Mouse (Mus musculus) midbrain, postnatal 0 days (tissue): ENCODE data around the gene Prl8a6. TPM values are rescaled to one million over a fixed set of nuclear protein-coding genes. Genes with fewer than 3 reads are reported as not detected.

Experiments used
- ATAC-seq: fragments of 200-750 bp; cut with Nextera tagmentation; 2 replicates; pipeline ENCODE4 v1.8.0; 2017; ENCODE audit warnings: moderate number of reproducible peaks, mild to moderate bottlenecking, moderate TSS enrichment, moderate library complexity; ENCODE audit not compliant: low FRiP score
- DNase-seq: peaks from one replicate; pipeline ENCODE4 v3.0.0-alpha.2; 2015; ENCODE audit warnings: low spot score
- H3K27ac ChIP-seq: fragments of 300-500 bp; sonication (generic); 2 replicates; pipeline ENCODE4 v1.5.1; 2014; ENCODE audit warnings: low read depth, mild to moderate bottlenecking, low read length, mixed read lengths
- H3K27me3 ChIP-seq: fragments of 300-500 bp; sonication (generic); 2 replicates; pipeline ENCODE4 v1.6.1; 2014; ENCODE audit warnings: low read length, control low read depth, mixed read lengths; ENCODE audit not compliant: insufficient read depth
- H3K36me3 ChIP-seq: fragments of 300-500 bp; sonication (generic); 2 replicates; pipeline ENCODE4 v1.6.1; 2014; ENCODE audit warnings: low read length, control low read depth, mixed read lengths; ENCODE audit not compliant: insufficient read depth
- H3K4me1 ChIP-seq: fragments of 300-500 bp; sonication (generic); 2 replicates; pipeline ENCODE4 v1.6.1; 2014; ENCODE audit warnings: mild to moderate bottlenecking, control low read depth, antibody characterized with exemption, low read length, mixed read lengths; ENCODE audit not compliant: insufficient read depth
- H3K4me2 ChIP-seq: fragments of 300-500 bp; sonication (generic); 2 replicates; pipeline ENCODE4 v1.6.1; 2014; ENCODE audit warnings: low read depth, mild to moderate bottlenecking, low read length, mixed read lengths; ENCODE audit not compliant: poor library complexity, severe bottlenecking
- H3K4me3 ChIP-seq: fragments of 300-500 bp; sonication (generic); 2 replicates; pipeline ENCODE4 v1.5.1; 2014; ENCODE audit warnings: low read depth, mild to moderate bottlenecking, low read length, moderate library complexity
- H3K9ac ChIP-seq: fragments of 300-500 bp; sonication (generic); replicated peaks from 2 replicates; pipeline ENCODE4 v1.6.1; 2014; ENCODE audit warnings: mild to moderate bottlenecking, low read length, moderate library complexity, mixed read lengths; ENCODE audit not compliant: poor library complexity, severe bottlenecking
- H3K9me3 ChIP-seq: fragments of 300-500 bp; sonication (generic); 2 replicates; pipeline ENCODE4 v1.6.1; 2016; ENCODE audit warnings: low read length, control low read depth
- CTCF ChIP-seq: IDR thresholded peaks from 2 replicates; pipeline ENCODE4 v1.5.1; 2016; ENCODE audit warnings: antibody characterized with exemption, mild to moderate bottlenecking
- WGBS: fragments of 180-500 bp; shearing (Covaris S2); extraction: QIAGEN DNeasy Blood & Tissue Kit; methylation state at CpG from one replicate; pipeline ENCODE4 v1.1.7; 2014; 5-methylcytosine and 5-hydroxymethylcytosine counted together
- polyA plus RNA-seq: library from polyadenylated mRNA; unstranded; fragments of >200 nt; fragmentation: Nextera tagmentation; extraction: Ambion mirVana; gene quantifications from 2 replicates; pipeline ENCODE4 v1.2.1, GENCODE M21; 2015
- total RNA-seq: library from RNA; depleted of rRNA; stranded (reverse); fragments of >200 nt; gene quantifications from 2 replicates; pipeline ENCODE4 v1.2.3, GENCODE M21; 2014; rRNA removed

Prl8a6 gene
- total RNA-seq (not detected in 2 replicates), polyA plus RNA-seq (not detected in 2 replicates)

GRCm38 (mm10) chr13:27438588-27438987 is at the start of gene Prl8a6:
Gene Prl8a6, minus strand, starts transcription at chr13:27438688.
- Histone ChIP-seq H3K4me2 (no peak within 1 kb of the TSS), H3K4me3 (no peak within 1 kb of the TSS), H3K27me3 (no peaks in the 10 kb centered on the region), H3K36me3 (no peaks in the 10 kb centered on the region), H3K9me3 (no peaks in the 10 kb centered on the region), H3K4me1 (no peaks in the 10 kb centered on the region), H3K27ac (no peak within 1 kb of the TSS), H3K9ac (no peak within 1 kb of the TSS)
- ATAC-seq = no peak
- DNase-seq = no peak
- 88% methylated on average over 3 of the region's 3 CpGs for WGBS
- TF ChIP-seq CTCF = no peak

- H3K4me3 ChIP-seq = no peak overlapping the region
- no peaks in the 10 kb centered on the region for H3K27me3 ChIP-seq
- 78% methylated on average over 1 of the region's 1 CpGs for WGBS
- TF ChIP-seq CTCF = no peak
- DNase-seq (no peak), ATAC-seq (no peak)
- H3K4me1 ChIP-seq = no peaks in the 10 kb centered on the region
- H3K4me2 ChIP-seq = no peak overlapping the region
- H3K36me3 ChIP-seq = no peaks in the 10 kb centered on the region
- H3K27ac ChIP-seq = no peak overlapping the region
- no peaks in the 10 kb centered on the region for H3K9me3 ChIP-seq
- no peak overlapping the region for H3K9ac ChIP-seq
Observed at GRCm38 (mm10) chr13:27433159-27433558, 5.3 kb downstream of the Prl8a6 start.

DNA sequence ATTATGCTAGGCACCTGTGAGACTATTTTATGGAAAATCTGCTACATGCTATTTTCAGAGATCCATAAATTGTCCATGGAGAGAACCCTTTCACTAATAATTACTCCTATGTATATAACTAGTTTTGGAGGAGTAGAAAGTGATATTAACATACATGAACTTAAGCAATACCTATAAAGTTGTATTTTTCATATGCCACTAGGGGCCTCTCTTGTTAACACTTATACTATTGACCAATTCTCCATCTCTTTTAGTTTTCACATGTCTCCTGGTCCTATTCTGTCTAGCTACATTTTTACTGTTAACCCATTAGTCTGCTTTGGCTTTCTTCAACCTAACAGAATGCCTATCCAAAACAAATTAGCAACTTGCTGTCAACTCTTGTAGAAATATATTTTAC is 24.8 kb downstream of the Prl8a6 start:
- no peak overlapping the region for H3K4me3 ChIP-seq
- no peak for TF ChIP-seq CTCF
- ATAC-seq = no peak

DNA sequence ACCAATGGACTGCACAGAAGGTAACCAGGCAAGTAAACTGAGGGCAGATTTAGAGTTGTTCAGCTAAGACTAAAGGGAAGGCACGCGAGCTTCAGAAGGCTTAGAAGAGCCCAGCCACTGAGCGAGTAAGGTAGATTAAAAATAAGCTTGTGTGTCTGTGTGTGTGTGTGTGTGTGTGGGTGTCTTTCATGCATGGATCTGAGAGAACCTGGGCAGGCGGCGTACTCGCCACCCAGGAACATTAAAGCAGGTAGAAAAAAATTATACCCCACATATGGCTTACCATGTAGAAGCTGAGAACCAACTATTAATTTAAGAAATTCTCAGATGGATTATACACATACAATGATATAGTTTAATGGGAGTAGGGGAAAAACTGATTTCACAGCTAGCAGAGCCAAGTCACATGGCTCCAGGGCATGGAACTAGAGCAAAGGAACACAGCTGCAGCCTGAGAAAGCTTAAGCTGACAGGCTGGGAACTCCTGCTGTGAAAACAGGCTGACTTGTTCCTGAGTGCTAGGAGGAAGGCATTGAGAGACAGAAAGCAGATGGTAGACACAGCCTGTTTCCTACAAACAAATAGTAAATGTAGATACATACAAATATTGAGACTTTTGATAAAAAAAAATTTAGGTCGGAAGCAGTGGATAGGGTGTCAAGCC is 39.3 kb downstream of the Prl8a6 start:
- ATAC-seq (no peak; the same call in 1 of the 2 replicates), DNase-seq (peak; percentile 87)
- Histone ChIP-seq H3K36me3 (no peaks in the 10 kb centered on the region), H3K4me3 (no peak overlapping the region), H3K4me2 (no peak overlapping the region), H3K27me3 (no peaks in the 10 kb centered on the region), H3K4me1 (no peaks in the 10 kb centered on the region), H3K9me3 (no peaks in the 10 kb centered on the region), H3K27ac (no peak overlapping the region), H3K9ac (no peak overlapping the region)
- TF ChIP-seq CTCF = no peak
- 65% methylated on average over 7 of the region's 7 CpGs for WGBS

More for the DNA sequence above, 24.8 kb downstream of the Prl8a6 start:
- Histone ChIP-seq H3K27ac (no peak overlapping the region), H3K27me3 (no peaks in the 10 kb centered on the region), H3K9me3 (no peaks in the 10 kb centered on the region), H3K9ac (no peak overlapping the region), H3K4me2 (no peak overlapping the region), H3K36me3 (no peaks in the 10 kb centered on the region), H3K4me1 (no peaks in the 10 kb centered on the region)
- DNase-seq = no peak

- 90% methylated on average over 6 of the region's 6 CpGs for WGBS
- no peak for ATAC-seq
- no peak for TF ChIP-seq CTCF
- H3K4me1 ChIP-seq = no peaks in the 10 kb centered on the region
- H3K27ac ChIP-seq = no peak within 1 kb of the TSS
- no peaks in the 10 kb centered on the region for H3K9me3 ChIP-seq
- no peak within 1 kb of the TSS for H3K4me2 ChIP-seq
- H3K4me3 ChIP-seq = no peak within 1 kb of the TSS
- H3K9ac ChIP-seq = no peak within 1 kb of the TSS
- no peak for DNase-seq
- H3K27me3 ChIP-seq = no peaks in the 10 kb centered on the region
- H3K36me3 ChIP-seq = no peaks in the 10 kb centered on the region
Observed at GRCm38 (mm10) chr13:27390746-27391145, 47.7 kb downstream of the Prl8a6 start, which contains the start of gene Prl2b1. Gene Prl2b1, minus strand, starts transcription at chr13:27390846.

Other genes starting within 250 kb of the Prl8a6 start
- gene Prl3c1, start 242.0 kb downstream of the Prl8a6 start, total RNA-seq = not detected in 2 replicates
- not detected in 2 replicates for gene Prl3c1, start 242.0 kb downstream of the Prl8a6 start, polyA plus RNA-seq
- not detected in 2 replicates for gene Prl3b1, start 196.8 kb downstream of the Prl8a6 start, total RNA-seq
- gene Prl3b1, start 196.8 kb downstream of the Prl8a6 start, polyA plus RNA-seq = not detected in 2 replicates
- gene Prl3a1, start 179.3 kb downstream of the Prl8a6 start, total RNA-seq = not detected in 2 replicates
- not detected in 2 replicates for gene Prl3a1, start 179.3 kb downstream of the Prl8a6 start, polyA plus RNA-seq
- gene Prl6a1, start 126.1 kb downstream of the Prl8a6 start, total RNA-seq = not detected in 2 replicates
- gene Prl6a1, start 126.1 kb downstream of the Prl8a6 start, polyA plus RNA-seq = not detected in 2 replicates
- gene Prl8a2, start 93.0 kb downstream of the Prl8a6 start, total RNA-seq = not detected in 2 replicates
- not detected in 2 replicates for gene Prl8a2, start 93.0 kb downstream of the Prl8a6 start, polyA plus RNA-seq
- not detected in 2 replicates for gene Prl2b1, start 47.8 kb downstream of the Prl8a6 start, total RNA-seq
- gene Prl2b1, start 47.8 kb downstream of the Prl8a6 start, polyA plus RNA-seq = not detected in 2 replicates
- gene Prl8a8, start 74.5 kb upstream of the Prl8a6 start, total RNA-seq = not detected in 2 replicates
- gene Prl8a8, start 74.5 kb upstream of the Prl8a6 start, polyA plus RNA-seq = not detected in 2 replicates
- gene Prl8a9, start 125.9 kb upstream of the Prl8a6 start, total RNA-seq = not detected in 2 replicates
- not detected in 2 replicates for gene Prl8a9, start 125.9 kb upstream of the Prl8a6 start, polyA plus RNA-seq
- gene Prl8a1, start 143.5 kb upstream of the Prl8a6 start, total RNA-seq = not detected in 2 replicates
- gene Prl8a1, start 143.5 kb upstream of the Prl8a6 start, polyA plus RNA-seq = not detected in 2 replicates
- not detected in 2 replicates for gene Prl7b1, start 171.9 kb upstream of the Prl8a6 start, total RNA-seq
- gene Prl7b1, start 171.9 kb upstream of the Prl8a6 start, polyA plus RNA-seq = not detected in 2 replicates
- gene Prl7a1, start 203.8 kb upstream of the Prl8a6 start, total RNA-seq = not detected in 2 replicates
- gene Prl7a1, start 203.8 kb upstream of the Prl8a6 start, polyA plus RNA-seq = not detected in 2 replicates
- not detected in 2 replicates for gene Prl7a2, start 229.3 kb upstream of the Prl8a6 start, total RNA-seq
- gene Prl7a2, start 229.3 kb upstream of the Prl8a6 start, polyA plus RNA-seq = not detected in 2 replicates